ENCODE assay signal across 21 mouse cellular contexts in genomic region chr7:116327901-116328300, GRCm38 (mm10). TPM values are rescaled to one million over a fixed set of nuclear protein-coding genes. Genes with fewer than 3 reads are reported as not detected.
DNase-seq lines count a peak whose midpoint lies in the region; ATAC-seq and TF ChIP-seq lines count a peak whose summit lies in the region.
"Had no signal": no experiment of that assay in that cellular context is flagged by ENCODE, and none has a peak within 500 bp of the region (broad histone marks: within the 10 kb centered on the region; RNA-seq: fewer than 3 reads in every experiment).

No protein-coding gene starts in this region.

- no peak overlapping the region for H3K9ac ChIP-seq in heart, adult 2 months (ENCODE audit: low read depth, low read length)
- H3K9ac ChIP-seq: forebrain, embryonic 15.5 days; midbrain, embryonic 15.5 days had no signal

- TF ChIP-seq POLR2A in heart, adult 2 months (IDR thresholded peaks at IDR 0.05; ENCODE audit: insufficient read depth, low read depth, low read length), result no peak

- H3K4me3 ChIP-seq in heart, adult 2 months, result no peak overlapping the region
- H3K4me3 ChIP-seq: embryonic facial prominence, embryonic 10.5 days; forebrain, embryonic 15.5 days; megakaryocyte, embryonic 14.5 days; midbrain, embryonic 15.5 days had no signal

- H3K36me3 ChIP-seq in heart, adult 2 months (ENCODE audit: control insufficient read depth, insufficient read depth, low read length), result peaks cover 14% of the 10 kb centered on the region
- H3K36me3 ChIP-seq in splenic B cell, adult 2 months (ENCODE audit: control insufficient read depth, insufficient read depth, low read length, poor library complexity, severe bottlenecking), result peaks cover 10% of the 10 kb centered on the region; the same call in 1 of the 2 replicates

- peak; percentile 8 for DNase-seq in heart, adult 11 months
- no peak for DNase-seq in heart, adult 2 months
- DNase-seq in induced T-regulatory cell, adult 2 months (ENCODE audit: low read depth), result peak; percentile 86
- peak; percentile 83 for DNase-seq in splenic B cell, adult 2 months (ENCODE audit: low read depth, low spot score)
- no peak for DNase-seq in retina, embryonic 14.5 days (ENCODE audit: low spot score)
- DNase-seq in gastrocnemius, postnatal 4 days (ENCODE audit: low spot score in 2 of 2), result no peak
- DNase-seq in layer of hippocampus, adult 8-10 months (ENCODE audit: low spot score in 2 of 2), result no peak
- DNase-seq: adrenal gland, adult 8-10 months; cerebellum, adult 11 months; cerebellum, postnatal 36 days; heart, postnatal 4 days; kidney, adult 9 months; layer of hippocampus, postnatal 36 days; left cerebral cortex, postnatal 4 days; lung, adult 2 months; right cerebral cortex, postnatal 14 days had no signal

- H3K79me2 ChIP-seq in heart, adult 2 months (replicated peaks; ENCODE audit: control insufficient read depth, insufficient read depth, low read length), result no peaks in the 10 kb centered on the region

- TF ChIP-seq EP300 in heart, adult 2 months (IDR thresholded peaks at IDR 0.05; ENCODE audit: insufficient read depth, low read depth, low read length), result no peak

- WGBS in heart, adult 2 months, result 71% methylated on average over 5 of the region's 5 CpGs

- H3K4me1 ChIP-seq in heart, adult 2 months (ENCODE audit: control insufficient read depth, insufficient read depth, low read length), result peaks cover 2% of the 10 kb centered on the region

- TF ChIP-seq CTCF in heart, adult 2 months (IDR thresholded peaks at IDR 0.05), result no peak

- no peaks in the 10 kb centered on the region for H3K27me3 ChIP-seq in heart, adult 2 months (ENCODE audit: control insufficient read depth, insufficient read depth, low read length)
- no peaks in the 10 kb centered on the region for H3K27me3 ChIP-seq in splenic B cell, adult 2 months (ENCODE audit: control insufficient read depth, insufficient read depth, low read length, poor library complexity, severe bottlenecking)
- H3K27me3 ChIP-seq: forebrain, embryonic 15.5 days; megakaryocyte, embryonic 14.5 days; midbrain, embryonic 15.5 days had no signal

- intact Hi-C loops in heart, adult 2 months (cut with DNase I), result no loop called here

- H3K27ac ChIP-seq in heart, adult 2 months, result no peak overlapping the region
- H3K27ac ChIP-seq: embryonic facial prominence, embryonic 10.5 days; forebrain, embryonic 15.5 days; midbrain, embryonic 15.5 days had no signal

- peak; percentile 97 for ATAC-seq in CD4-positive, CD25-positive, alpha-beta regulatory T cell, adult 4 months
- ATAC-seq: forebrain, embryonic 15.5 days; midbrain, embryonic 15.5 days had no signal

RNA-seq across cellular contexts. Expression of gene Rps13, which starts 6.1 kb away (rescaled TPM):
- 100 to 1,000 TPM; 328 to 384 TPM for total RNA-seq in heart, adult 2 months (2021)
- 110 and 146 TPM in 2 replicates for polyA plus RNA-seq in heart, adult 2 months (2012; rRNA removed)
- polyA plus RNA-seq in CD4-positive, CD25-positive, alpha-beta regulatory T cell, adult 4 months (2017; shearing (Covaris generic)), result 1,000 to 10,000 TPM; 1,071 to 1,073 TPM
- total RNA-seq in gastrocnemius, postnatal 4 days (2021), result 100 to 1,000 TPM; 486 to 492 TPM
- total RNA-seq in layer of hippocampus, adult 8-10 months (2022), result 100 to 1,000 TPM; 196 to 267 (median 243) TPM

RNA-seq across cellular contexts. Expression of gene Plekha7, which starts 19.7 kb away (rescaled TPM):
- 1 to 10 TPM; 4.5 to 6.3 TPM for total RNA-seq in heart, adult 2 months (2021)
- polyA plus RNA-seq in heart, adult 2 months (2012; rRNA removed), result 13.7 and 19.3 TPM in 2 replicates
- 10 to 100 TPM in 1 of 2 experiments, 1 to 10 TPM in 1; 4.9 to 17.0 TPM for polyA plus RNA-seq in CD4-positive, CD25-positive, alpha-beta regulatory T cell, adult 4 months (2017; shearing (Covaris generic))
- total RNA-seq in gastrocnemius, postnatal 4 days (2021), result 1 to 10 TPM; 4.0 TPM
- 10 to 100 TPM; 25.0 to 31.5 (median 26.4) TPM for total RNA-seq in layer of hippocampus, adult 8-10 months (2022)

Comparison
In these comparisons a context has a peak if more than half of its experiments do, and no peak if none do; other contexts are left out.
1. DNase-seq: peak in heart, adult 11 months (single experiment), induced T-regulatory cell, adult 2 months (single experiment) and splenic B cell, adult 2 months (single experiment); none in heart, adult 2 months (0 of 2), retina, embryonic 14.5 days (single experiment), gastrocnemius, postnatal 4 days (0 of 2) and layer of hippocampus, adult 8-10 months (0 of 2).